Mouse (Mus musculus): ENCODE results near the gene Gm49378.

DNA sequence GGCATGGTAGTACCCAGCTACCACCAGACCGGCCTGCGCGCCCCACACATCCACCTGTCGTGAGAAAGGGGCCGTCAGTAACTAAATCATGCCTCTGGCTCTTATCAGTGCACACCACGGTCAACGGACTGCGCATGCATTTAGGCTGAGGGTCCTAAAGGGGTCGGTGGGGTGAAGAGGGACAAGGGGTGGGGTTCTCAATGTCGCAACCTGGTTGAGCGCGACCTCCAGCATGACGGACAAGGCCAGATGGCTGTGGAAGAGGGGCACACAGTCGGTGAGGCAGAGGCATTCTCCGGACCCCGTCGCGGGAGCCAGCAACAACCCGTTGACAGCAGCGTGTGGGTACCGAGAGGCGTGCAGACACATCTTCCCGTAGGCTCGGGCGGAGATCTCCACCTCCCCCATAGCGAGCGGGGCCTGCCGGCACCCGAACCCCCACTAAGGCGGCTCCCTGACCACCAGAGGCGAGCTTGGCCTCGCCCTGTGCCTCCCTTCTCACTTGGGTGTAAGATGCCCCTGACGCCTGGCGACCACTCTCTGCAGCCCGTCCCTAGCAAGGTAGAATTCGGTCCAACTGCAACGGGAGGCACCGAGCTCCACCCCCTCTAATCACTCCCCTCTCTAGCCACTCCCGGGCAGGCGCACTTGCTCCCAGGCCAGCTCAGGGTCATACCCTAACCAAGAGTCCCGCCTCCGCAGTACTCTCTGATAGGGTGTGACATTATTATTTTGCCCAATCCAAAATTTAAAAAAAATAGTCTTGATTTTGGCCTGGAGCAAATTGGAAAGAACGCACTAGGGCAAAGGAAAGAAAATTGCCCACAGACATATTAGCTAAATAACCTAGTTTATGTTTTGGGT lies 52.8 kb downstream of the Gm49378 start, which contains the start of gene Emc9:
- TF ChIP-seq CTCF (IDR thresholded peaks at IDR 0.05; ENCODE audit: low read depth, low read length) = no peak
- TF ChIP-seq POLR2A (IDR thresholded peaks at IDR 0.05; ENCODE audit: borderline replicate concordance, low read depth, low read length) = no peak

All from bone marrow macrophage, adult 2 months (primary cell).